Mouse (Mus musculus) myocyte (in vitro differentiated cells): Measurements from ENCODE around the gene Tex101. TPM values are rescaled to one million over a fixed set of nuclear protein-coding genes. Genes with fewer than 3 reads are reported as not detected.

Experiments
- H3K27me3 ChIP-seq: one replicate; pipeline ENCODE4 v1.6.1; 2011; ENCODE audit not compliant: control insufficient read depth, insufficient read depth, insufficient read length
- H3K36me3 ChIP-seq: one replicate; pipeline ENCODE4 v1.6.1; 2011; ENCODE audit not compliant: control insufficient read depth, insufficient read depth
- H3K4me2 ChIP-seq: one replicate; pipeline ENCODE4 v1.6.1; 2011; ENCODE audit warnings: low read depth, control low read depth
- H3K4me3 ChIP-seq: one replicate; pipeline ENCODE4 v1.5.1; 2011; ENCODE audit warnings: mild to moderate bottlenecking, control low read depth, moderate library complexity
- H3K79me2 ChIP-seq: one replicate; pipeline ENCODE4 v1.6.1; 2011; ENCODE audit not compliant: control insufficient read depth, insufficient read depth
- H3ac ChIP-seq: one replicate; pipeline ENCODE4 v1.6.1; 2011; ENCODE audit not compliant: control insufficient read depth, insufficient read length
- CEBPB ChIP-seq: IDR thresholded peaks from 2 replicates; pipeline ENCODE4 v1.6.1; 2011; ENCODE audit warnings: mild to moderate bottlenecking, moderate library complexity; ENCODE audit not compliant: poor library complexity, insufficient read depth, severe bottlenecking
- E2F4 ChIP-seq: IDR thresholded peaks from one replicate; pipeline ENCODE4 v1.6.1; 2011; ENCODE audit warnings: mild to moderate bottlenecking, control low read depth, moderate library complexity; ENCODE audit not compliant: insufficient read depth
- MAX ChIP-seq: IDR thresholded peaks from one replicate; pipeline ENCODE4 v1.6.1; 2011; ENCODE audit warnings: low read depth, mild to moderate bottlenecking, control low read depth
- MYOD1 ChIP-seq, 3 experiments: IDR thresholded peaks; one replicate each; pipeline ENCODE4 v1.6.1; 2011; ENCODE audit warnings: control low read depth in 2 of 3, low read depth in 2 of 3, mild to moderate bottlenecking in 2 of 3, moderate library complexity in 1 of 3; ENCODE audit not compliant: insufficient read length in 2 of 3, control insufficient read depth in 1 of 3
- MYOG ChIP-seq, 3 experiments: IDR thresholded peaks; one replicate each; pipeline ENCODE4 v1.6.1; 2011; ENCODE audit warnings: control low read depth in 2 of 3, low read depth in 2 of 3, mild to moderate bottlenecking in 2 of 3; ENCODE audit not compliant: insufficient read length in 2 of 3, control insufficient read depth in 1 of 3, insufficient read depth in 1 of 3
- POLR2A ChIP-seq: IDR thresholded peaks from one replicate; pipeline ENCODE4 v1.6.1; 2011; ENCODE audit warnings: low read depth, mild to moderate bottlenecking, control low read depth, moderate library complexity; ENCODE audit not compliant: insufficient read length
- POLR2AphosphoS2 ChIP-seq: IDR thresholded peaks from one replicate; pipeline ENCODE4 v1.6.1; 2011; ENCODE audit warnings: low read depth, control low read depth; ENCODE audit not compliant: insufficient read length
- REST ChIP-seq: IDR thresholded peaks from one replicate; pipeline ENCODE4 v1.6.1; 2011; ENCODE audit warnings: mild to moderate bottlenecking, control low read depth, moderate library complexity; ENCODE audit not compliant: insufficient read depth, insufficient read length
- SRF ChIP-seq: IDR thresholded peaks from one replicate; pipeline ENCODE4 v1.6.1; 2011; ENCODE audit warnings: low read depth; ENCODE audit not compliant: control insufficient read depth, insufficient read length
- TCF12 ChIP-seq: IDR thresholded peaks from one replicate; pipeline ENCODE4 v1.6.1; 2011; ENCODE audit warnings: mild to moderate bottlenecking, control low read depth; ENCODE audit not compliant: poor library complexity, insufficient read depth, severe bottlenecking
- TCF3 ChIP-seq: IDR thresholded peaks from one replicate; pipeline ENCODE4 v1.6.1; 2011; ENCODE audit warnings: low read depth, control low read depth; ENCODE audit not compliant: insufficient read length
- USF1 ChIP-seq: IDR thresholded peaks from one replicate; pipeline ENCODE4 v1.6.1; 2011; ENCODE audit warnings: low read depth, mild to moderate bottlenecking, control low read depth, moderate library complexity
- polyA plus RNA-seq: library from polyadenylated mRNA; unstranded; fragments of >200 nt; fragmentation: generic; extraction: Trizol; gene quantifications from one replicate; pipeline ENCODE4 v1.2.1, GENCODE M21; 2012; ENCODE audit warnings: missing spikeins

Gene Tex101
- polyA plus RNA-seq, 1 experiment: not detected

DNA sequence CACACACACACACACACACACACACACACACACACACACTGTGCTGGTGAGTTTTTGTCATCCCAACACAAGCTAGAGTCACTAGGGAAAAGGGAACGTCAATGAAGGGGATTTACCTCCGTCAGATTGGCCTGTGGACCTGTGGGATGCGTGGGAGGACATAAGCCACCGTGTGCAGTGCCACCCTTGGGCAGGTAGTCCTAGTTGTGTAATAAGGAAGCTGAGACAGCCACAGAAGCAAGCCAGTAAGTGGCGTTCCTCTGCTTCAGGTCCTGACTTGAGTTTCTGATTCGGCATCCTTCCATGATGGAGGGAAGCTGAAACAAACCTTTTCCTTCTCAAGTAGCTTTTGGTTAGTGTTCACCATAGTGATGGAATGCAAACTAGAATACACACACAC, 32.0 kb downstream of the Tex101 start:
- Histone ChIP-seq H3K4me3 (no peak overlapping the region), H3K4me2 (no peak overlapping the region)

DNA sequence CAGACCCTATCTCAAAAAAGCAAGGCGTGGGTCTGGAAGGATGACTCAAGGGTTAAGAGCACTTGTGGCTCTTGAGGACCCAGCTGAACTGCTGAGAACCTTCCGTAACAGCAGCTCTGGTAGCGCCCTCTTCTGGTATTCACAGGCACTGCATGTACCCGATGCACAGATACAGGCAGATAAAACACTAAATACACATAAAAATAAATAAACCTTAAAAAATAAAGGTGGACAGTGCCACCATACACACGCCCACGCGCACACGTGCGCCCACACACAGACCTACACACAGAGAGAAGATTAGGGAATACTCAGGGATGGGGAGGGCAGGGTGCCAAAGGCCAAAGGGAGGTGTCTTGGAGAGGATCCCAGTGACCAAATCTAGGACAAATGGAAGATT, 34.0 kb downstream of the Tex101 start:
- H3K4me3 ChIP-seq: no peak overlapping the region
- no peak overlapping the region for H3K4me2 ChIP-seq
- no peak overlapping the region for H3ac ChIP-seq
- H3K79me2 ChIP-seq: no peaks in the 10 kb centered on the region
- H3K27me3 ChIP-seq: peaks cover 14% of the 10 kb centered on the region
- no peak for TF ChIP-seq POLR2AphosphoS2
- no peak for TF ChIP-seq REST
- TF ChIP-seq MYOD1 (IDR thresholded peaks at IDR 0.05; ENCODE audit: control insufficient read depth in 1 of 3, insufficient read length in 2 of 3, low read depth in 2 of 3): no peak
- no peak for TF ChIP-seq E2F4
- no peak for TF ChIP-seq POLR2A
- no peak for TF ChIP-seq MAX
- no peak for TF ChIP-seq CEBPB
- TF ChIP-seq SRF: no peak
- no peak for TF ChIP-seq USF1
- TF ChIP-seq MYOG (IDR thresholded peaks at IDR 0.05; ENCODE audit: control insufficient read depth in 1 of 3, insufficient read depth in 1 of 3, insufficient read length in 2 of 3, low read depth in 2 of 3): no peak
- TF ChIP-seq TCF12: no peak
- no peak for TF ChIP-seq TCF3
- no peaks in the 10 kb centered on the region for H3K36me3 ChIP-seq

More for the DNA sequence above, 32.0 kb downstream of the Tex101 start:
- Histone ChIP-seq H3ac (no peak overlapping the region), H3K79me2 (no peaks in the 10 kb centered on the region), H3K27me3 (no peaks in the 10 kb centered on the region), H3K36me3 (no peaks in the 10 kb centered on the region)
- TF ChIP-seq MYOG (IDR thresholded peaks at IDR 0.05; ENCODE audit: control insufficient read depth in 1 of 3, insufficient read depth in 1 of 3, insufficient read length in 2 of 3, low read depth in 2 of 3) (no peak), USF1 (no peak), SRF (no peak), TCF12 (no peak), E2F4 (no peak), MAX (no peak), MYOD1 (IDR thresholded peaks at IDR 0.05; ENCODE audit: control insufficient read depth in 1 of 3, insufficient read length in 2 of 3, low read depth in 2 of 3) (no peak), TCF3 (no peak), CEBPB (no peak)

DNA sequence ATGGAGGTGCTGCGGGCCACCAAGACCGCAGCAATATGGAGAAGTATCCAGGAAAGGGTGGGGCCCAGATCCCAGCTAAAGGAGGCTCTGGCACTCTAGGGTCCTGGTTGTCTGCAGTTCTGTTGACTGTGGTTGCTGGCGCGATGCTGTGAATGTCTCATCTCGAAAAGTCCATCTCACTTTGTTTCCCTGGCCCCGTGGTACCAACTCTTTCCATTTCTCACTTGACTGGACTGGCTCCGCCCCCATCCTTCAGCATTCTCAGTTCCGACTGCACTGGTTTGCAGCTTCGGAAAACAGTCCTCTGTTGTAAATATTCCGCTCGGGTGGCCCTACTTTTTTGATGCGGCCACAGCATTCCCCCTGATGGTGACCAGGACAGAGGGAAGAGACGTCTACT, 36.0 kb downstream of the Tex101 start:
- Histone ChIP-seq H3ac (no peak overlapping the region), H3K4me2 (no peak overlapping the region), H3K27me3 (peaks cover 29% of the 10 kb centered on the region), H3K4me3 (no peak overlapping the region), H3K79me2 (no peaks in the 10 kb centered on the region), H3K36me3 (no peaks in the 10 kb centered on the region)
- TF ChIP-seq MYOG (IDR thresholded peaks at IDR 0.05; ENCODE audit: control insufficient read depth in 1 of 3, insufficient read depth in 1 of 3, insufficient read length in 2 of 3, low read depth in 2 of 3) (no peak), POLR2A (no peak), USF1 (no peak), SRF (no peak), MYOD1 (IDR thresholded peaks at IDR 0.05; ENCODE audit: control insufficient read depth in 1 of 3, insufficient read length in 2 of 3, low read depth in 2 of 3) (no peak)

DNA sequence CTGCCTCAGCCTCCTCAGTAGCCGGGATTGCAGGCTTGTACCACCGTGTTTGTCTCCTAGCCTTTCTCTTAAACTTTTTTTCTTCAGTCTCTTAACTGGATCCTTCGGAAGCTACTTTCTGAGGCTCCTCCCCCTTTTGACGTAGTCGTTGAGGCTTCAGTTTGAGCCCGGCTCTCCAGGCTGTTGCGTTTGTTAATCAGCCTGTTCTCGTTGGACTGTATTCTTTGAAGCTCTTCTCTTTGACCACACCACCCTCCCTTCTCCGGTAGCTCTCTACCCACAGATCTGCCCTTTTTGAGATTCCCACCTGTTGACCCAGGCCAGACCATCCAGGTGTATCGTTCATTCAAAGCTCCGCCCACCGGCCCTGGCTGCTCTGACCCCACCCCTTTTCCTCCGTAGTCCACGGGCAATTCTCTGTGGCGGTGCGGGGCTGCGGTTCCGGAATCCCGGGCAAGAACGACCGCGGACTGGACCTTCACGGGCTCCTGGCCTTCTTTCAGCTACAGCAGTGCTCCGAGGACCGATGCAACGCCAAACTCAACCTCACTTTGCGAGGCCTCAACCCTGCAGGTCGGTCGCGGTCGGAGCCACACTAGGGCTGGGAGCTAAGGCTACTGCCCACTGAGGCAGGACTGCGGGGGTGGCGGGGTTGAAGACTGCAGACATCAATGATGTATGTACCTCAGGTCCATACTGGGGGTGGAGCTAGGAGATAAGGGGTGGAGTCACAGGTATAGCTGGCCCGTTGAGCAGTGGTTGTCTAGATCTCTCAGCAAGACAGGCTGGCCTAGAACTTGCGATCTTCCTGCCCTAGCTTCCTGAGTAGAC, 38.2 kb downstream of the Tex101 start:
- H3K4me3 ChIP-seq: no peak overlapping the region
- H3ac ChIP-seq: no peak overlapping the region
- no peaks in the 10 kb centered on the region for H3K36me3 ChIP-seq
- H3K4me2 ChIP-seq: no peak overlapping the region
- TF ChIP-seq TCF3: no peak
- no peak for TF ChIP-seq MYOG (IDR thresholded peaks at IDR 0.05; ENCODE audit: control insufficient read depth in 1 of 3, insufficient read depth in 1 of 3, insufficient read length in 2 of 3, low read depth in 2 of 3)
- TF ChIP-seq MAX: no peak
- TF ChIP-seq SRF: no peak
- TF ChIP-seq TCF12: no peak
- no peak for TF ChIP-seq POLR2AphosphoS2
- H3K27me3 ChIP-seq: peaks cover 29% of the 10 kb centered on the region
- no peaks in the 10 kb centered on the region for H3K79me2 ChIP-seq

DNA sequence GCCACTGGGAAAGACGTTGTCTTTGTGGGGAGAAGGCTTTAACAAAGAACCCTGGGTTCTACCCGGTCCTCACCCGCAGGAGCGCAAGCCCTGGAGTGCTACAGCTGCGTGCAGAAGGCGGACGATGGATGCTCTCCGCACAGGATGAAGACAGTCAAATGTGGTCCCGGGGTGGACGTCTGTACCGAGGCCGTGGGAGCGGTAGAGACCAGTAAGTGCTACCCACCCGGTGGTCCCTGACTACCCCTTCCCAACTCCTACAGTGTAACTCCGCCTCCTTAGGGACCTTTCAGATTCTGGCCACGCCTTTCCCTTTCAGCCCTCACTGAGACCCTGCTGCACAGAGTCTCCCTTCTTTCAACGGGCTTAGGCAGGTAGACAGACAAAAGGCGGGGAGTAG, 39.4 kb downstream of the Tex101 start:
- H3K4me2 ChIP-seq: no peak overlapping the region
- H3K79me2 ChIP-seq: no peaks in the 10 kb centered on the region
- H3K36me3 ChIP-seq: no peaks in the 10 kb centered on the region
- H3K27me3 ChIP-seq: peaks cover 29% of the 10 kb centered on the region
- no peak overlapping the region for H3K4me3 ChIP-seq
- TF ChIP-seq USF1: no peak
- TF ChIP-seq SRF: no peak
- no peak for TF ChIP-seq TCF3
- no peak for TF ChIP-seq REST
- TF ChIP-seq TCF12: no peak
- TF ChIP-seq CEBPB: no peak
- no peak for TF ChIP-seq MYOD1 (IDR thresholded peaks at IDR 0.05; ENCODE audit: control insufficient read depth in 1 of 3, insufficient read length in 2 of 3, low read depth in 2 of 3)
- no peak for TF ChIP-seq MAX
- no peak for TF ChIP-seq MYOG (IDR thresholded peaks at IDR 0.05; ENCODE audit: control insufficient read depth in 1 of 3, insufficient read depth in 1 of 3, insufficient read length in 2 of 3, low read depth in 2 of 3)
- TF ChIP-seq POLR2AphosphoS2: no peak
- TF ChIP-seq POLR2A: no peak
- no peak for TF ChIP-seq E2F4
- no peak overlapping the region for H3ac ChIP-seq
